Mouse (Mus musculus) liver, embryonic 11.5 days (tissue): ENCODE measurements around the gene Ly9. TPM values are rescaled to one million over a fixed set of nuclear protein-coding genes. Genes with fewer than 3 reads are reported as not detected.

ENCODE experiments used
- ATAC-seq: fragments of 200-750 bp; cut with Nextera tagmentation; replicated peaks from 2 replicates; pipeline ENCODE4 v1.8.0; 2017; ENCODE audit warnings: moderate number of reproducible peaks, mild to moderate bottlenecking, moderate TSS enrichment, moderate library complexity; ENCODE audit not compliant: low FRiP score
- DNase-seq: peaks from one replicate; pipeline ENCODE4 v3.0.0-alpha.2; 2017; ENCODE audit warnings: low spot score
- H3K27ac ChIP-seq: fragments of 300-500 bp; sonication (generic); 2 replicates; pipeline ENCODE4 v1.5.1; 2014; ENCODE audit warnings: mild to moderate bottlenecking, low read depth, low read length, control low read depth
- H3K27me3 ChIP-seq: fragments of 300-500 bp; sonication (generic); replicated peaks from 2 replicates; pipeline ENCODE4 v1.6.1; 2014; ENCODE audit warnings: low read length, mixed read lengths; ENCODE audit not compliant: control insufficient read depth, insufficient read depth
- H3K36me3 ChIP-seq: fragments of 300-500 bp; sonication (generic); 2 replicates; pipeline ENCODE4 v1.6.1; 2014; ENCODE audit warnings: mild to moderate bottlenecking, low read length, moderate library complexity, mixed read lengths; ENCODE audit not compliant: control insufficient read depth, insufficient read depth
- H3K4me1 ChIP-seq: fragments of 300-500 bp; sonication (generic); replicated peaks from 2 replicates; pipeline ENCODE4 v1.6.1; 2014; ENCODE audit warnings: low read length, mixed read lengths; ENCODE audit not compliant: control insufficient read depth, insufficient read depth
- H3K4me2 ChIP-seq: fragments of 300-500 bp; sonication (generic); 2 replicates; pipeline ENCODE4 v1.6.1; 2014; ENCODE audit warnings: mild to moderate bottlenecking, control low read depth, moderate library complexity
- H3K4me3 ChIP-seq: fragments of 300-500 bp; sonication (generic); 2 replicates; pipeline ENCODE4 v1.5.1; 2014; ENCODE audit warnings: low read depth, low read length, control low read depth
- H3K9ac ChIP-seq: fragments of 300-500 bp; sonication (generic); 2 replicates; pipeline ENCODE4 v1.6.1; 2014; ENCODE audit warnings: low read depth, low read length, control low read depth
- H3K9me3 ChIP-seq: fragments of 300-500 bp; sonication (generic); 2 replicates; pipeline ENCODE4 v1.6.1; 2016; ENCODE audit warnings: low read length, inconsistent platforms, mixed read lengths; ENCODE audit not compliant: control insufficient read depth
- WGBS: fragments of 180-500 bp; shearing (Covaris S2); extraction: QIAGEN DNeasy Blood & Tissue Kit; methylation state at CpG from one replicate; pipeline ENCODE4 v1.1.7; 2014; 5-methylcytosine and 5-hydroxymethylcytosine counted together
- polyA plus RNA-seq: library from polyadenylated mRNA; unstranded; fragments of >200 nt; fragmentation: Nextera tagmentation; extraction: Ambion mirVana; gene quantifications from 2 replicates; pipeline ENCODE4 v1.2.1, GENCODE M21; 2014

The Ly9 gene
- polyA plus RNA-seq, result 0.12 and 0.30 TPM in 2 replicates

- ATAC-seq, result no peak
- H3K4me1 ChIP-seq, result no peaks in the 10 kb centered on the region
These were observed at the start of gene Ly9 for GRCm38 (mm10) chr1:171607176-171607575. Gene Ly9, minus strand, starts transcription at chr1:171607410.

GRCm38 (mm10) chr1:171652734-171653133 is 45.5 kb upstream of the Ly9 start, which contains the start of gene Slamf7:
Gene Slamf7, minus strand, starts transcription at chr1:171653035.
- no peak for ATAC-seq
- no peak within 1 kb of the TSS for H3K9ac ChIP-seq
- H3K4me2 ChIP-seq, result no peak within 1 kb of the TSS
- H3K36me3 ChIP-seq, result no peaks in the 10 kb centered on the region
- H3K4me3 ChIP-seq, result no peak within 1 kb of the TSS
- no peaks in the 10 kb centered on the region for H3K27me3 ChIP-seq
- H3K4me1 ChIP-seq, result no peaks in the 10 kb centered on the region
- no peak for DNase-seq
- H3K9me3 ChIP-seq, result no peaks in the 10 kb centered on the region
- 79% methylated on average over 5 of the region's 5 CpGs for WGBS
- H3K27ac ChIP-seq, result no peak within 1 kb of the TSS

More at GRCm38 (mm10) chr1:171607176-171607575, at the start of gene Ly9:
- no peaks in the 10 kb centered on the region for H3K36me3 ChIP-seq
- H3K9ac ChIP-seq, result no peak within 1 kb of the TSS
- no peak within 1 kb of the TSS for H3K4me2 ChIP-seq
- no peak within 1 kb of the TSS for H3K27ac ChIP-seq
- no peaks in the 10 kb centered on the region for H3K27me3 ChIP-seq
- DNase-seq, result no peak
- no peak within 1 kb of the TSS for H3K4me3 ChIP-seq
- WGBS, result 52% methylated on average over 9 of the region's 9 CpGs
- no peaks in the 10 kb centered on the region for H3K9me3 ChIP-seq

DNA sequence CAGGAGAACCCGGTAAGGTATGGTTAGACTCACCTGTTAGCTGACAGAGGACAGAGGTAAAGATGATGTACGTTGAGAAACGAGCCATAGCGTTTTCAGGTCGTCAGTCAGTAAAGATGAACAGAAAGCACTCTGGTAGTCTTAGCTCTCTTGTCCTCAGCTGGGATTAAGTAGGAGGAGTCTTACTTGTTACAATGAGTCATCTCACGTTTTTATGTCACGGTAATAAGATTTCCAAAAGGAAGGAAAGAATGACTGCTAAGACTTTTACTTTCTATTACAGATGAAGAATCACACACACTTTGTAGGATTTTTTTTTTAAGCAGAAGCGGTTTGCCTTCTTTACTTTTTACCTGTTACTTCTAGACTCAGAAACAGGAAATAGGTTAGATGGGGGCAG is 41.6 kb upstream of the Ly9 start:
- no peaks in the 10 kb centered on the region for H3K36me3 ChIP-seq
- no peaks in the 10 kb centered on the region for H3K27me3 ChIP-seq
- H3K4me1 ChIP-seq, result no peaks in the 10 kb centered on the region
- H3K9ac ChIP-seq, result no peak overlapping the region
- no peak overlapping the region for H3K4me2 ChIP-seq
- WGBS, result 74% methylated on average over 8 of the region's 8 CpGs
- ATAC-seq (no peak), DNase-seq (no peak)
- no peak overlapping the region for H3K4me3 ChIP-seq
- H3K9me3 ChIP-seq, result no peaks in the 10 kb centered on the region
- no peak overlapping the region for H3K27ac ChIP-seq

GRCm38 (mm10) chr1:171647716-171648115 is 40.5 kb upstream of the Ly9 start:
- Histone ChIP-seq H3K9ac (no peak overlapping the region), H3K27ac (no peak overlapping the region), H3K9me3 (no peaks in the 10 kb centered on the region), H3K4me1 (no peaks in the 10 kb centered on the region; the same call in 1 of the 2 replicates), H3K36me3 (no peaks in the 10 kb centered on the region), H3K4me2 (no peak overlapping the region), H3K4me3 (no peak overlapping the region), H3K27me3 (no peaks in the 10 kb centered on the region)
- 80% methylated on average over 5 of the region's 5 CpGs for WGBS
- no peak for ATAC-seq
- DNase-seq, result no peak

- no peaks in the 10 kb centered on the region for H3K9me3 ChIP-seq
- no peaks in the 10 kb centered on the region; the same call in 1 of the 2 replicates for H3K4me1 ChIP-seq
- H3K27me3 ChIP-seq, result no peaks in the 10 kb centered on the region
- H3K27ac ChIP-seq, result no peak overlapping the region
- no peak overlapping the region for H3K4me3 ChIP-seq
- H3K9ac ChIP-seq, result no peak overlapping the region
- no peaks in the 10 kb centered on the region for H3K36me3 ChIP-seq
- DNase-seq (no peak), ATAC-seq (no peak)
- no peak overlapping the region for H3K4me2 ChIP-seq
- 69% methylated on average over 5 of the region's 5 CpGs for WGBS
These were observed 39.3 kb upstream of the Ly9 start for GRCm38 (mm10) chr1:171646429-171646940.

DNA sequence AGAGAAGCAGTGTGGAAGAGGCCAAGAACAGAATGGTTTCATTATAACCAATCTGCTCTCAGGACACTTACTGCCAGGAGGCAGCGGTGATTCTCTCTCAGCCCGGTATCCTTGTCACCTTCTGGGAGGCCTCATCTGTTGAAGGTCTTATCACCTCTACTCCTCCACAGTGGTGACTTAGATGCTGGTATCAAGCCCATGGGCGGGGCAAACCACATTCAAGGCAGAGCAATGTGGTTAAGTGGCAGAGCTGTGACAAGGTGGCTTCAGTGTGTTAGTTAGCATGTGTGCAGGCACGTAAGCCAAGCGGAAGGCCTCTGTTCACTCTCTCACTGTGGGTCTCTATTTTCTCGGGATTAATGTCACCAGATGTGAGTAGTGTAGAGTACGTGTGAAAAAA is 36.4 kb upstream of the Ly9 start:
- ATAC-seq, result peak; percentile 95

GRCm38 (mm10) chr1:171640796-171641195 is 33.6 kb upstream of the Ly9 start:
- no peak overlapping the region for H3K27ac ChIP-seq
- WGBS, result 93% methylated on average over 6 of the region's 6 CpGs
- ATAC-seq (no peak), DNase-seq (no peak)
- H3K9me3 ChIP-seq, result no peaks in the 10 kb centered on the region
- no peak overlapping the region for H3K9ac ChIP-seq
- H3K27me3 ChIP-seq, result no peaks in the 10 kb centered on the region
- no peaks in the 10 kb centered on the region; the same call in 1 of the 2 replicates for H3K4me1 ChIP-seq
- no peak overlapping the region for H3K4me3 ChIP-seq
- no peaks in the 10 kb centered on the region for H3K36me3 ChIP-seq
- H3K4me2 ChIP-seq, result no peak overlapping the region

More for the DNA sequence above, 36.4 kb upstream of the Ly9 start:
- Histone ChIP-seq H3K27ac (no peak overlapping the region), H3K36me3 (no peaks in the 10 kb centered on the region), H3K9ac (no peak overlapping the region), H3K27me3 (no peaks in the 10 kb centered on the region), H3K4me2 (no peak overlapping the region), H3K4me1 (no peaks in the 10 kb centered on the region; the same call in 1 of the 2 replicates), H3K9me3 (no peaks in the 10 kb centered on the region), H3K4me3 (no peak overlapping the region)
- DNase-seq, result peak; percentile 37
- 44% methylated on average over 7 of the region's 7 CpGs for WGBS

DNA sequence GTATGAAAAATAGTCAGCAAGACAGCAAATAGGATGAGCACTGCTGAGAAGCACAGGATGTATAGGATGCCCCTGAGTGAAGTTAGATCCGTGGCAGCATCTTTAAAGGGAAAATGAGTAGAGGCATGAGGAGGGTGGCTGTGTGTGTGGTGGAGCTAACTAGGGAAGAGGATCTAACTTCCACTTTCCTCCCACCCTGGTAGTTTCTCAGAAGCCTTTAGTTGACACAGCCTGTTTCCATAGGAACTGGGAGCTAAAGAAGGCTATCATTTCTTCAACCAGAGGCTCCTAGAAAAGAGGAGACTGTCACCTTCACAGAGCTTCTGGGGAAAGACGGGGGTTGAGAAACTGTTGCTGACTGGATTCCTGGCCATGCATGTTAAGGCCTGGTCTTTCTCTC is 31.5 kb upstream of the Ly9 start:
- Histone ChIP-seq H3K9ac (no peak overlapping the region), H3K4me2 (no peak overlapping the region), H3K27me3 (no peaks in the 10 kb centered on the region), H3K4me3 (no peak overlapping the region), H3K4me1 (no peaks in the 10 kb centered on the region; the same call in 1 of the 2 replicates), H3K36me3 (no peaks in the 10 kb centered on the region), H3K27ac (no peak overlapping the region), H3K9me3 (no peaks in the 10 kb centered on the region)
- 69% methylated on average over 2 of the region's 2 CpGs for WGBS
- ATAC-seq, result no peak
- no peak for DNase-seq

- Histone ChIP-seq H3K36me3 (no peaks in the 10 kb centered on the region), H3K4me3 (no peak overlapping the region), H3K4me1 (no peaks in the 10 kb centered on the region), H3K4me2 (no peak overlapping the region), H3K9ac (no peak overlapping the region), H3K27ac (no peak overlapping the region), H3K9me3 (no peaks in the 10 kb centered on the region), H3K27me3 (no peaks in the 10 kb centered on the region)
- ATAC-seq (no peak), DNase-seq (no peak)
- 76% methylated on average over 8 of the region's 8 CpGs for WGBS
These were observed 29.9 kb upstream of the Ly9 start for GRCm38 (mm10) chr1:171637101-171637500.
